Mouse (Mus musculus): ENCODE results near the gene Trex1.

Gene Trex1

DNA sequence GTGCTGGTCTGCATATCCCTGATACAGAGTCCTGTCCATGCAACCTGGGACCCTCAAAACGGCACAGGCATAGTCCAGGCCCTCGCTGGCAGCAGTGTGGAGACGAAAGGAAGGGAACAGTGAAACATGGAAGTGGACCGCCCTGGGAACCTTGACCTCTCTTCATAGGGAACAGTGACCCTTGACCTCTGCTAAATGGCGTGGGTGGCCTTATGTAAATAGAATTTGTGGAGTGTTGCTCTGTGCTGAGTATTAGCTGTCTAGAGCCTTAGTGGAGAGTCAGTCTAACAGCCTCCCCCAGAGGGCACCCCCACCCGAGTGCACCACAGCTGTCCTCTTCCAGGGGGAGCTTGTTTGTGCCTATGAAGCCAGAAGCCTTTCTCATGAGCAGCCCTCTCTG, 33.3 kb upstream of the Trex1 start:
- in situ Hi-C loops (cut with MboI; ENCODE audit: low pct_unique_long_range_greater_than_20kb in 1 of 2, low sequenced_read_pairs in 2 of 2, unreplicated experiment in 1 of 2): no loop called here

DNA sequence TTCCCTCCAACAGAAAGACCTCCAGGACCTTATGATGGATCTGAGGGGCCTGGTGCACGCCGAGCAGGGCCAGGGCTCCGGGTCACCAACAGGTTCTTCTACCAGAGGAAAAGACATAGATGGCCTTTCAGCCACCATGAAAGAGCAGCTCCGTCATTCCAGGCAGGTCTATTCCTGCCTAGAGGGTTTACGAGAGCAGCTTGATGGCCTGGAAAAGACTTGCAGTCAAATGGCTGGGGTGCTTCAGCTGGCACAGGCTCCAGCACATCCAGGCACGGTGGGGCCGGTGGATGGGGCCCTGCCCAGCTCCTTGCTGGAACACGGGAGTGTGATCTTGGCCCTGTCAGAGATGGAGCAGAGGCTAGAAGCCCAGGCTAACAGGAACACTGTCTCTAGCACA, 32.3 kb upstream of the Trex1 start:
- in situ Hi-C loops (cut with MboI; ENCODE audit: low pct_unique_long_range_greater_than_20kb in 1 of 2, low sequenced_read_pairs in 2 of 2, unreplicated experiment in 1 of 2): no loop called here

- in situ Hi-C loops (cut with MboI; ENCODE audit: low pct_unique_long_range_greater_than_20kb in 1 of 2, low sequenced_read_pairs in 2 of 2, unreplicated experiment in 1 of 2): no loop called here
Observed at GRCm38 (mm10) chr9:109090446-109090845, 30.9 kb upstream of the Trex1 start.

DNA sequence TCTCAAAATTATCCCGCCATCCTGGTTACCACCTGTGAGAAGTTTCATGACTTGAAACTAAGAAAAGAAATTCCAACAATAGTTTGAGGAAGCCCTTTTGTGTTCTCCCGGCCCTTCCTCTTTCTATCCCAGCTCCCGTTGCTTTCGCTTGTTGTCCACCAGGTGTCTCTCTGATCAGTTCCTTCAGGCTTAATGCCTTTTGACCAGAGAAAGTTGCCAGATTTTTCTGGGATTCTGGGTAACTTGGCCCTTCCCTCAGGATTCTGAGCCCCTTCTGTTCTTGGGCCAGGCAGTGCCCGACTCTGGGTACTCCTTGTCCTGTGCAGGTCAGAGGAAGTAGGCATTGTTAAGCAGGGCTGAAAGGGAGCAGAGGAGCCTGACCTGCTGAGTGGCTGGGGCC, 28.5 kb upstream of the Trex1 start:
- in situ Hi-C loops (cut with MboI; ENCODE audit: low pct_unique_long_range_greater_than_20kb in 1 of 2, low sequenced_read_pairs in 2 of 2, unreplicated experiment in 1 of 2): no loop called here

DNA sequence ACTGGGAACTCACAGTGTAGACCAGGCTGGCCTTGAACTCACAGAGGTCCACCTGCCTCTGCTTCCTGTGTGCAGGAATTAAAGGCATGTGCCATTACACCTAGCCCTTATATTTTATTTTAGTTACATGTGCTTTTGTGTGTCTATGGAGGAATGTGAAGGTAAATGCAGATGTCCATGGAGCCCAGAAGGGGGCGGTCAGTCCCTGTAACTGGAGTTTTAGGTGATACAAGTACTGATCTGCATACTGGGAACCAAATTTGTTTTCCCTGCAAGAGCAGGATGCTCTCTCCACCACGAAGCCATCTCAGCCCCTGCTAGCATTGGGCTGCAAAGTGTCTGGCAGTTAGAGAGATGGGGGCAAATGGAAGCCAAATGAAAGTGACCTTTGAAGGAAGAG, 25.4 kb upstream of the Trex1 start:
- in situ Hi-C loops (cut with MboI; ENCODE audit: low pct_unique_long_range_greater_than_20kb in 1 of 2, low sequenced_read_pairs in 2 of 2, unreplicated experiment in 1 of 2): no loop called here

DNA sequence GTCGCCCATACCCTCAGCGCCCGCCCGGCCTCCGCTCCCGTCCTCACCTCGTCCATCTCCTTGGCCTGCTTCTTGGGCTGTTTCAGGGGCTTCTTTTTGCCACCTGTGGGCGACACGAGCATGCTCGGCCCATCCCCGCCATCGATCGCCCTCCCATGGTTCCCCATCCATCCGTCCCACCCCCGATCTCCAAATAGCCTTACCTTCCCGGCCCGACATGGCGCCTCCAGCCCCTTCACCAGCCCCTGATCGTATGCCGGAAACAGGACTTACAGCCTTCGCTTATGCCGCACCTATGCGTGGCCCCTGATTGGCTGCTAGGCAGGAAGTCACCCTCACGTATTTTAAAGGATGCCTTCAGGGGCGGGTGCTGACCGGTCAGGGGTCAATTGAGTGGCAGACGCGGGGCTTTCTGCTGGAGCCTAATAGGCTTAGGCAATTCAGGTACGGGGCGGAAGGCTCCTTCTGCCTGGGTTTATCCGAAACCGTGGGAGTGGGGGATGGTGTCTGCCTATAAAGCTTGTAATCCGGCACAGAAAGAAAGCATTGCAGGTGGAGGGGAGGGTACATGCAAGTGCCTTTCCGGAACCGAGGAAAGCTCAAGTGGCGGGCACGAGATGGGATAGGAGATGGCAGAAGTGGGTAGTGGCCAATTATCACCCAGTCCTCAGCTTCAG, 22.7 kb upstream of the Trex1 start, which contains the start of the genes Ccdc51 and Tma7:
Gene Ccdc51 (plus strand): TSS at position 370 of the 677 bp plus-strand sequence.
Gene Tma7 (minus strand): TSS at position 464 of the 677 bp plus-strand sequence.
- in situ Hi-C loops (cut with MboI; ENCODE audit: low pct_unique_long_range_greater_than_20kb in 1 of 2, low sequenced_read_pairs in 2 of 2, unreplicated experiment in 1 of 2): no loop called here

DNA sequence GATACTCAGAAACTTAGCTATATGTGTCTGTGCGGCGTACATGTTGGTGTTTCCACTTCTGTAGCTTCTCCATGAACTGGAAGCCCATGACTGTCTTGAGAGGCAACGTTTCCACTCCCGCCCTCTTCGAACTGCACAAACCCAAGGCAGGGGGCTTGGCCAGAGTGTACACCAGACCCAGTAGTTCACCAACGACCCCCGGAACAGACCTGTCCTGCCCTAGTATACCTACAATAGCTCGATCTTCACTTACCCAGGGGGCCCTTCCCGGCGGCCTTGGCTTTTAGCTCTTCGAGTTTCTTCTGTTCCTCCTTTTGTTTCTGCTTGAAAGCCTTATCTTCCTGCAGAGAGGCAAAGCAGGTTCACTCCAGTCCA, 22.2 kb upstream of the Trex1 start:
- in situ Hi-C loops (cut with MboI; ENCODE audit: low pct_unique_long_range_greater_than_20kb in 1 of 2, low sequenced_read_pairs in 2 of 2, unreplicated experiment in 1 of 2): no loop called here

DNA sequence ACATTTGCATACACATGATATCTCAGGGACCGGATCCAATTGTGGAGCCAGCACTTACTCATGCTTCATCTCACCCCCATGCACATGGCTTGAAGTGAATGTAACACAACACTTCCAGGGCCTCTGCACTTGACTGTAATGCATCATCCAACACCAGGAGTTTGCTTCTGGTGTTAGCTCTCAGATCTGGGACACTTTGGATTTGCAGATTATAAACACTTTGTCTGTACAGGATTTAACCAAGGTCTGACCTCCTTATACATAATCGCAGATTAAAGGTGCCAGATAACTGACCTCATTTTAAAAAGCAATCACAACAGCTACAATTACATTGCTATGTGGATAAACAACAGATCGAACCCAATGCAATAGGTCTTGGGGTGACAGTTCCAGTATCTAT, 21.0 kb upstream of the Trex1 start:
- in situ Hi-C loops (cut with MboI; ENCODE audit: low pct_unique_long_range_greater_than_20kb in 1 of 2, low sequenced_read_pairs in 2 of 2, unreplicated experiment in 1 of 2): no loop called here

DNA sequence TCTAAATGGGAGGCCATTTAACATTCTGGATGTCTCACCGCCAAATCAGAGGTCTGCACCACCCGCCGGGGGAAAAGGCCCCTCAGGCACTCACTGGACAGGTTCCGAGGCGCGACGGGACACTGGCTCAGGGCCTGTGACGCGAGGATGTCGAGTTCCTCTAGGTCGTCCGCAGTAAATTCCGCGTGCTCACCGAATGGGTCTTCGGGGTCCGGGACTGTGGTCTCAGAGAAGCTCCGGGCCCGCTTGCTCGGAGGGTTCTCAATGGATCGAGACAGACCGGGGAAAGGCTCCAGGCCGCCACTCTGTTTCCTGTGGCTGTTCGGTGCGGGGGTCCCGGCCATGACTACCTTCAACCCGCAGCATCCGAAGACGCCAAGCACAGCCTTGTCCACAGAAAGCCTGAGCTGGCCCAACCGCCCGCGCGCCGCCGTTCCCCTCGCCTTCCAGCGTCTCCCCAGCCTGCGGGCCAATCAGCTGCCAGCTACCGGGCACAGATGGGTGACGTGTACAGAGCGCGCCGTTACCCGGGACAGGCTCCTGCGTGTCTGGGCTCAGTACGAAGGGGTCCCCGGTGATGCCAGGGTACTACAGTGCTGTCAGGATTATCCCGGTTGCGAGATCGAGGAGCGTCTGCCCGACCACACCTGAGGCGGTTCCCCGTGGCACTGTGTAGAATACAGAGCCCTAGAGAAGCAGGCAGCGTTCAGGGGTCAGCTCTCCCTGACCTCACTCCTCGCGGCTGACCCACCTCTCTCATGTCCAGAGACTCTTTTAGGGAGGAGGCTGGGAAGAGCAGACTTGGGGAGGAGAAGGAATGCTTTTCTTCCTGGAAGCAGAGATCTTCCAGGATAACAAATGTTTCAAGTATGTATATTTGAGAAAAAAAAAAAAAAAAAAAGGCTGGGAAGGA, 14.4 kb upstream of the Trex1 start, which contains the start of gene Atrip:
Gene Atrip (minus strand): TSS at position 464 of the 913 bp plus-strand sequence.
- in situ Hi-C loops (cut with MboI; ENCODE audit: low pct_unique_long_range_greater_than_20kb in 1 of 2, low sequenced_read_pairs in 2 of 2, unreplicated experiment in 1 of 2): no loop called here

- in situ Hi-C loops (cut with MboI; ENCODE audit: low pct_unique_long_range_greater_than_20kb in 1 of 2, low sequenced_read_pairs in 2 of 2, unreplicated experiment in 1 of 2): no loop called here
Observed at GRCm38 (mm10) chr9:109068095-109068735, 8.7 kb upstream of the Trex1 start.

DNA sequence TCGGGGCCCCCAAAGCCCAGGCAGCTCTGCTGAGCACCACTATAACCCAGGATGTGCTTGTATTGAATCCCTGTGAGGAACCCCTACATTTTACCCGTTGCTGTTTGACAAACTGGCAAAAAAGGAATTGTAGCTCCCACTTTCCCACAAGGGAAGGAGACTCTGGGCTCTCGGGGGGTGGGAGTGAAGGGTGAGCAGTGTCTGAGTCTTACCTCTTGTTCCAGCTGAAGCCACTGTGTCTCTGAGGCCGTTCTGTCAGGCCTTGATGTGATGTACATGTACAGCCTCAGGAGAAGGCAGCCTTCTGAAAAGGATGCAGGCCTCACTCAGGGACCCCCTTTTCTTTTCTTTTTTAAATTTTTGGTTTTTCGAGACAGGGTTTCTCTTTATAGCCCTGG, 1.4 kb upstream of the Trex1 start:
- in situ Hi-C loops (cut with MboI; ENCODE audit: low pct_unique_long_range_greater_than_20kb in 1 of 2, low sequenced_read_pairs in 2 of 2, unreplicated experiment in 1 of 2): no loop called here

- in situ Hi-C loops (cut with MboI; ENCODE audit: low pct_unique_long_range_greater_than_20kb in 1 of 2, low sequenced_read_pairs in 2 of 2, unreplicated experiment in 1 of 2): no loop called here
Observed at GRCm38 (mm10) chr9:109060184-109060897, 807 bp upstream of the Trex1 start.

DNA sequence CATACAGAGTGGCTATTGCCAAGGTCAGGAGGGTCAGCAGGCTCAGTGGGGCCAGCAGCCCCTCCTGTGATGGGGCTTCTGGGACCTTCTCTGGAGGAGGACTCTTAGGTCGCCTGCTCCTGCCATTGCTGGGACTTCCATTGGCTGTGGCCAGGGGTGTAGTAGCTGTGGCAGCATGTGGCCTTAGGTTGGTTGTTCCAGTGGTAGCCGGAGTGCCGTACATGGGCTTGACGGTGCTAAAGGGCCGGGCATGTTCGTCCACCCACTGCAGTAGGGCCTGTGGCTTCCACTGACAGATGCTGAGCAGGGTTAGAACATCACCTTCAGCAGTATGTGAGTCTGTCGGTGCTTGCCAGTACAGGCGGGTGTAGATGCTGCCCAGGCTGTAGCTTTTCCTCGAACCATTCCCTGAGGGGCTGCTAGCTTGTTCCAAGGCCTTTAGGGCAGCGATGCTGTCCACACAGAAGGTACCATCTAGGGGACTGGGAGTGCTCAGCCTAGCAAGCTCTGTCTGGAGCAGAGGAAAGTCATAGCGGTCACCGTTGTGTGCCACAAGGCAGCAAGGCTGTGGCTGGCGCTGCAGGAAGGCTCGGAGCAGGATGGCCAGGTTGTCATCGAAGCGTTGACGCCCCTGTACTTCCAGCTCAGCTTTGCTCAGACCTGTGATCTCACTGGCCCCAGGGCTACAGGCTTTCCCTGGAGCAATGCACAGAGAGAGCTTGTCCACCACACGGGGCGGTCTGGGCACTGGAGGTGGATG, 1.3 kb downstream of the Trex1 start:
- in situ Hi-C loops (cut with MboI; ENCODE audit: low pct_unique_long_range_greater_than_20kb in 1 of 2, low sequenced_read_pairs in 2 of 2, unreplicated experiment in 1 of 2): loop anchor here in 1 of 2 experiments (10.0 kb wide), 1 partner anchor 53 kb away; no protein-coding TSS in a partner anchor

DNA sequence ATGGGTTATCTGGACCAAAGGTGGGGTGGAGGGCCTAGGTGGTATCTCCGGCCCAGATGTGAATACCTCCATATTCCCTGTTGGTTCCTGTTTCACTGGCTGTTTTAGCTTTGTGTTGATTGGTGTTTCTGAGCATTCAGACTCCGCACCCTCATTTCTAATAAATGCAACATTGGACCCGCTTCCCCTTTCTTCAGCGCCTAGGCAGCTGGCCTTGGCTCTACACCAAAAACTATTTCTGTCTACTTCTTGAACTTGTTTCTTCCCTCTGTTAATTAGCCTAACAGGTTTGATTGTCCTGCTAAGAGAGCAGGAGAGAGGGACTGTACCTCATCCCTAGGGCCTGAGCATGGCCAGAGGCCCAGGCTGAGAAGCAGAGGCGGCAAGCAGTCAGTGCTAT, 2.0 kb downstream of the Trex1 start:
- in situ Hi-C loops (cut with MboI; ENCODE audit: low pct_unique_long_range_greater_than_20kb in 1 of 2, low sequenced_read_pairs in 2 of 2, unreplicated experiment in 1 of 2): loop anchor here in 1 of 2 experiments (10.0 kb wide), 1 partner anchor 53 kb away; no protein-coding TSS in a partner anchor

DNA sequence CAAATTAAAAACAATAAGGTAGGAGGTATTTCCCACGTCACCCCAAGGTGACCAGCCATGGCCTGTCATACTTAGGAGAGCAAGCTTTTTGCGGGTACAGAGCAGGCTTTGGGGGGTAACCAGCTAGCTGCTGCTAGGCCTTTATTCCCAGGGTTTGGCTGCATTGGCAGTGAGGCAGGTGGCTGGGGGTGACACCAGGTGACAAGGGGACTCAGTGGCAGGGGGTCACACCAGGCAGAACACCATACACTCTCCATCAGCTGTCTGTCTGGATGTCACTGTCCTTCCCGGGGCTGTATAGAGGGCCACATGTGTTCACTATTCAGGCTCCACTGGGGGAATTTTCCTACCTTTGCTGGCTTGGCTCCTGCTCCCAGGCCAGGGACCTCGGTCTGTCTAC, 2.6 kb downstream of the Trex1 start:
- in situ Hi-C loops (cut with MboI; ENCODE audit: low pct_unique_long_range_greater_than_20kb in 1 of 2, low sequenced_read_pairs in 2 of 2, unreplicated experiment in 1 of 2): loop anchor here in 1 of 2 experiments (10.0 kb wide), 1 partner anchor 52 kb away; no protein-coding TSS in a partner anchor

GRCm38 (mm10) chr9:109056081-109056690, 3.3 kb downstream of the Trex1 start:
- in situ Hi-C loops (cut with MboI; ENCODE audit: low pct_unique_long_range_greater_than_20kb in 1 of 2, low sequenced_read_pairs in 2 of 2, unreplicated experiment in 1 of 2): loop anchor here in 1 of 2 experiments (10.0 kb wide), 1 partner anchor 51 kb away; no protein-coding TSS in a partner anchor

Data from mouse embryonic stem cell (cell line).